Mouse (Mus musculus) intestine, postnatal 0 days (tissue): ENCODE results near the gene 1810049J17Rik. TPM values are rescaled to one million over a fixed set of nuclear protein-coding genes. Genes with fewer than 3 reads are reported as not detected.

Source experiments
- ATAC-seq: fragments of 200-750 bp; cut with Nextera tagmentation; 2 replicates; pipeline ENCODE4 v1.8.0; 2017; ENCODE audit warnings: mild to moderate bottlenecking, moderate TSS enrichment, moderate library complexity
- H3K27ac ChIP-seq: fragments of 300-500 bp; sonication (generic); 2 replicates; pipeline ENCODE4 v1.5.1; 2014; ENCODE audit warnings: mild to moderate bottlenecking, low read depth, low read length, moderate library complexity
- H3K27me3 ChIP-seq: fragments of 300-500 bp; sonication (generic); replicated peaks from 2 replicates; pipeline ENCODE4 v1.6.1; 2014; ENCODE audit warnings: low read length, mixed read lengths; ENCODE audit not compliant: control insufficient read depth, insufficient read depth
- H3K36me3 ChIP-seq: fragments of 300-500 bp; sonication (generic); 2 replicates; pipeline ENCODE4 v1.6.1; 2014; ENCODE audit warnings: mild to moderate bottlenecking, moderate library complexity; ENCODE audit not compliant: control insufficient read depth, insufficient read depth
- H3K4me1 ChIP-seq: fragments of 300-500 bp; sonication (generic); replicated peaks from 2 replicates; pipeline ENCODE4 v1.6.1; 2014; ENCODE audit warnings: antibody characterized with exemption, low read length, mixed read lengths; ENCODE audit not compliant: control insufficient read depth, insufficient read depth
- H3K4me2 ChIP-seq: fragments of 300-500 bp; sonication (generic); replicated peaks from 2 replicates; pipeline ENCODE4 v1.6.1; 2014; ENCODE audit warnings: low read depth, mild to moderate bottlenecking, moderate library complexity
- H3K4me3 ChIP-seq: fragments of 300-500 bp; sonication (generic); 2 replicates; pipeline ENCODE4 v1.5.1; 2014; ENCODE audit warnings: low read depth, low read length
- H3K9ac ChIP-seq: fragments of 300-500 bp; sonication (generic); 2 replicates; pipeline ENCODE4 v1.6.1; 2014; ENCODE audit warnings: mild to moderate bottlenecking, low read depth, low read length
- H3K9me3 ChIP-seq: fragments of 300-500 bp; sonication (generic); 2 replicates; pipeline ENCODE4 v1.6.1; 2016; ENCODE audit warnings: mixed run types; ENCODE audit not compliant: control insufficient read depth
- CTCF ChIP-seq: sonication (generic); IDR thresholded peaks from 2 replicates; pipeline ENCODE4 v1.5.1; 2016; ENCODE audit warnings: low read depth, mild to moderate bottlenecking, control low read depth, antibody characterized with exemption, moderate library complexity
- WGBS: fragments of 180-500 bp; shearing (Covaris S2); extraction: QIAGEN DNeasy Blood & Tissue Kit; methylation state at CpG from one replicate; pipeline ENCODE4 v1.1.7; 2014; 5-methylcytosine and 5-hydroxymethylcytosine counted together
- polyA plus RNA-seq: library from polyadenylated mRNA; unstranded; fragments of >200 nt; fragmentation: Nextera tagmentation; extraction: Ambion mirVana; gene quantifications from 2 replicates; pipeline ENCODE4 v1.2.1, GENCODE M21; 2015

Gene 1810049J17Rik
- polyA plus RNA-seq, 1 experiment from 2014 or later = 6.5 TPM

GRCm38 (mm10) chr15:12322676-12323402, 1.1 kb upstream of the 1810049J17Rik start:
- no peak for ATAC-seq
- no peak overlapping the region for H3K27ac ChIP-seq
- WGBS = 5% methylated on average over 9 of the region's 9 CpGs

GRCm38 (mm10) chr15:12321091-12321787, 460 bp downstream of the 1810049J17Rik start, which contains the start of gene Golph3:
Gene Golph3, plus strand, starts transcription at chr15:12321450.
- peak within 1 kb of the TSS; percentile 99 for H3K9ac ChIP-seq
- ATAC-seq = peak; percentile 90
- under 1% methylated on average over 62 of the region's 74 CpGs for WGBS
- peak within 1 kb of the TSS; percentile 97 for H3K27ac ChIP-seq
- H3K4me3 ChIP-seq = peak within 1 kb of the TSS; percentile 100
- H3K36me3 ChIP-seq = peaks cover 7% of the 10 kb centered on the region; the same call in 1 of the 2 replicates
- H3K4me1 ChIP-seq = peaks cover 3% of the 10 kb centered on the region; the same call in 1 of the 2 replicates
- TF ChIP-seq CTCF = no peak
- peak within 1 kb of the TSS; percentile 85 for H3K4me2 ChIP-seq
- H3K9me3 ChIP-seq = no peaks in the 10 kb centered on the region
- H3K27me3 ChIP-seq = no peaks in the 10 kb centered on the region

More at GRCm38 (mm10) chr15:12322676-12323402, 1.1 kb upstream of the 1810049J17Rik start:
- peak overlapping the region; percentile 99 for H3K9ac ChIP-seq
- H3K27me3 ChIP-seq = no peaks in the 10 kb centered on the region
- peaks cover 7% of the 10 kb centered on the region; the same call in 1 of the 2 replicates for H3K36me3 ChIP-seq
- no peaks in the 10 kb centered on the region for H3K9me3 ChIP-seq
- H3K4me3 ChIP-seq = peak overlapping the region; percentile 100
- peaks cover 3% of the 10 kb centered on the region; the same call in 1 of the 2 replicates for H3K4me1 ChIP-seq
- TF ChIP-seq CTCF = no peak
- H3K4me2 ChIP-seq = peak overlapping the region; percentile 85

GRCm38 (mm10) chr15:12320441-12321090, 1.1 kb downstream of the 1810049J17Rik start:
- Histone ChIP-seq H3K27me3 (no peaks in the 10 kb centered on the region), H3K4me2 (peak overlapping the region; percentile 85), H3K9ac (peak overlapping the region; percentile 99), H3K36me3 (no peaks in the 10 kb centered on the region), H3K4me1 (peaks cover 3% of the 10 kb centered on the region; the same call in 1 of the 2 replicates), H3K4me3 (peak overlapping the region; percentile 100), H3K27ac (peak overlapping the region; percentile 97), H3K9me3 (no peaks in the 10 kb centered on the region)
- ATAC-seq = peak; percentile 26
- WGBS = 2% methylated on average over 22 of the region's 22 CpGs
- TF ChIP-seq CTCF = no peak

GRCm38 (mm10) chr15:12319889-12320288, 1.8 kb downstream of the 1810049J17Rik start:
- Histone ChIP-seq H3K4me3 (no peak overlapping the region), H3K4me1 (peaks cover 3% of the 10 kb centered on the region; the same call in 1 of the 2 replicates), H3K4me2 (peak overlapping the region; percentile 85; the same call in 1 of the 2 replicates), H3K36me3 (no peaks in the 10 kb centered on the region), H3K9me3 (no peaks in the 10 kb centered on the region), H3K27me3 (no peaks in the 10 kb centered on the region), H3K27ac (no peak overlapping the region; the same call in 1 of the 2 replicates), H3K9ac (no peak overlapping the region)
- no peak for TF ChIP-seq CTCF
- no peak for ATAC-seq
- 40% methylated on average over 5 of the region's 5 CpGs for WGBS

- no peak for ATAC-seq
- WGBS = 84% methylated on average over 8 of the region's 8 CpGs
- Histone ChIP-seq H3K27ac (no peak overlapping the region), H3K9ac (no peak overlapping the region), H3K9me3 (no peaks in the 10 kb centered on the region), H3K4me3 (no peak overlapping the region), H3K27me3 (no peaks in the 10 kb centered on the region), H3K36me3 (no peaks in the 10 kb centered on the region), H3K4me1 (0 out of 2 replicates have a peak, but pooled peaks cover 3% of the 10 kb centered on the region), H3K4me2 (no peak overlapping the region)
- TF ChIP-seq CTCF = no peak
Measured at GRCm38 (mm10) chr15:12318451-12318850, 3.2 kb downstream of the 1810049J17Rik start.

GRCm38 (mm10) chr15:12317290-12317689, 4.4 kb downstream of the 1810049J17Rik start:
- no peak for TF ChIP-seq CTCF
- no peak overlapping the region for H3K4me2 ChIP-seq
- ATAC-seq = no peak
- 0 out of 2 replicates have a peak, but pooled peaks cover 3% of the 10 kb centered on the region for H3K4me1 ChIP-seq
- no peaks in the 10 kb centered on the region for H3K27me3 ChIP-seq
- H3K36me3 ChIP-seq = no peaks in the 10 kb centered on the region
- no peak overlapping the region for H3K27ac ChIP-seq
- 82% methylated on average over 5 of the region's 5 CpGs for WGBS
- H3K9ac ChIP-seq = no peak overlapping the region
- H3K9me3 ChIP-seq = no peaks in the 10 kb centered on the region
- no peak overlapping the region for H3K4me3 ChIP-seq
